15 mouse cellular contexts compared by ENCODE assay signal in genomic region chr17:72787886-72788436, GRCm38 (mm10). TPM values are rescaled to one million over a fixed set of nuclear protein-coding genes. Genes with fewer than 3 reads are reported as not detected.
DNase-seq lines count a peak whose midpoint lies in the region; ATAC-seq and TF ChIP-seq lines count a peak whose summit lies in the region.
"Had no signal": no experiment of that assay in that cellular context is flagged by ENCODE, and none has a peak within 500 bp of the region (broad histone marks: within the 10 kb centered on the region; RNA-seq: fewer than 3 reads in every experiment).

No protein-coding gene starts in this region.

- TF ChIP-seq POLR2A in bone marrow macrophage, adult 2 months (IDR thresholded peaks at IDR 0.05; ENCODE audit: borderline replicate concordance, low read depth, low read length): no peak

- intact Hi-C loops in gastrocnemius, adult 2 months (cut with DNase I): loop anchor here (5.0 kb wide), 1 partner anchor 186 kb away; the partner anchor contains the start of gene Alk

- H3K27ac ChIP-seq in gastrocnemius, adult 2 months: peak overlapping the region; percentile 66
- peak overlapping the region; percentile 65 for H3K27ac ChIP-seq in layer of hippocampus, adult 2 months
- peak overlapping the region; percentile 85 for H3K27ac ChIP-seq in bone marrow macrophage, adult 2 months (ENCODE audit: insufficient read depth, low read depth, low read length)
- H3K27ac ChIP-seq: forebrain, embryonic 10.5 days; hindbrain, postnatal 0 days had no signal

- no peak for DNase-seq in gastrocnemius, adult 2 months
- DNase-seq in gastrocnemius, adult 8-10 months (ENCODE audit: low spot score in 2 of 2): no peak
- no peak for DNase-seq in layer of hippocampus, adult 2 months (ENCODE audit: low spot score in 2 of 2)
- DNase-seq in layer of hippocampus, postnatal 10 days (ENCODE audit: low spot score in 2 of 2): no peak
- no peak for DNase-seq in B cell, adult 2 months
- no peak for DNase-seq in retina, postnatal 1 day
- DNase-seq: cerebellum, adult 11 months; kidney, adult 8-10 months; lung, embryonic 14.5 days; thymus, postnatal 4 days had no signal

- H3K4me3 ChIP-seq in gastrocnemius, adult 2 months: no peak overlapping the region
- H3K4me3 ChIP-seq in layer of hippocampus, adult 2 months: no peak overlapping the region
- H3K4me3 ChIP-seq in bone marrow macrophage, adult 2 months (ENCODE audit: insufficient read depth, low read length): 0 out of 2 replicates have a peak overlapping the region, but pooled peaks have one; percentile 9
- H3K4me3 ChIP-seq: forebrain, embryonic 10.5 days; myocyte had no signal

- H3K4me1 ChIP-seq in bone marrow macrophage, adult 2 months (ENCODE audit: control insufficient read depth, insufficient read depth, low read length): peaks cover 36% of the 10 kb centered on the region
- H3K4me1 ChIP-seq: forebrain, embryonic 10.5 days had no signal

- peak; percentile 92 for ATAC-seq in megakaryocyte, adult 5-6 weeks (ENCODE audit: poor library complexity, severe bottlenecking)
- ATAC-seq: hindbrain, postnatal 0 days had no signal

- no peak for TF ChIP-seq CTCF in gastrocnemius, adult 2 months (IDR thresholded peaks at IDR 0.05)
- TF ChIP-seq CTCF in layer of hippocampus, adult 2 months (conservative IDR thresholded peaks at IDR 0.05): no peak
- no peak for TF ChIP-seq CTCF in bone marrow macrophage, adult 2 months (IDR thresholded peaks at IDR 0.05; ENCODE audit: low read depth, low read length)

RNA-seq across cellular contexts. Expression of gene Ypel5, which starts 48.3 kb away (rescaled TPM):
- total RNA-seq in gastrocnemius, adult 2 months (2021): 10 to 100 TPM; 25.0 to 28.9 TPM
- total RNA-seq in gastrocnemius, adult 8-10 months (2022): 10 to 100 TPM; 34.8 to 37.4 (median 35.5) TPM
- total RNA-seq in layer of hippocampus, adult 2 months (2021): 10 to 100 TPM; 89.8 to 91.3 TPM
- 10 to 100 TPM; 50.3 to 51.6 TPM for total RNA-seq in layer of hippocampus, postnatal 10 days (2021)
- polyA plus RNA-seq in bone marrow macrophage, adult 2 months (2012; ENCODE audit: insufficient read depth, insufficient read length, missing spikeins): 85.2 and 88.3 TPM in 2 replicates
- 62.6 and 73.6 TPM in 2 replicates for total RNA-seq in megakaryocyte, adult 5-6 weeks (2015)
- total RNA-seq in megakaryocyte, adult 5-6 weeks (2017): 71.0 TPM in 2 replicates
